Mouse (Mus musculus) thymus, postnatal 4 days (tissue): Measurements from ENCODE around the gene Spata2l.

ENCODE experiments used
- DNase-seq: peaks from one replicate; pipeline ENCODE4 v3.0.0; 2021

The Spata2l gene

GRCm38 (mm10) chr8:123191908-123192307 lies 44.1 kb downstream of the Spata2l start:
- no peak for DNase-seq

GRCm38 (mm10) chr8:123190678-123191077 lies 45.4 kb downstream of the Spata2l start:
- DNase-seq = peak; percentile 72

GRCm38 (mm10) chr8:123188841-123189240 lies 47.2 kb downstream of the Spata2l start:
- no peak for DNase-seq

GRCm38 (mm10) chr8:123188006-123188405 lies 48.0 kb downstream of the Spata2l start:
- DNase-seq = no peak

- no peak for DNase-seq
These were observed 50.2 kb downstream of the Spata2l start, which contains the start of gene Dpep1 for GRCm38 (mm10) chr8:123185566-123186409. Gene Dpep1 (plus strand): TSS chr8:123186242.

GRCm38 (mm10) chr8:123181391-123181790 lies 54.6 kb downstream of the Spata2l start:
- no peak for DNase-seq
